Mouse (Mus musculus): Measurements from ENCODE around the gene Zfp652. TPM values are rescaled to one million over a fixed set of nuclear protein-coding genes. Genes with fewer than 3 reads are reported as not detected.

Zfp652 gene
- total and polyA plus RNA-seq, 3 experiments, result 16.1 to 54.4 (median 47.6) TPM

GRCm38 (mm10) chr11:95737811-95738210 is 25.3 kb downstream of the Zfp652 start:
- intact Hi-C loops (cut with DNase I), result no loop called here
- H3K36me3 ChIP-seq (ENCODE audit: control insufficient read depth, insufficient read depth, low read length), result peaks cover 3% of the 10 kb centered on the region; the same call in 1 of the 2 replicates
- H3K27ac ChIP-seq, result no peak overlapping the region
- TF ChIP-seq EP300 (IDR thresholded peaks at IDR 0.05; ENCODE audit: insufficient read depth, low read depth, low read length) (no peak), POLR2A (IDR thresholded peaks at IDR 0.05; ENCODE audit: insufficient read depth, low read depth, low read length) (no peak), CTCF (IDR thresholded peaks at IDR 0.05) (no peak)
- DNase-seq, result peak; percentile 39 to 53
- H3K9ac ChIP-seq (ENCODE audit: low read depth, low read length), result no peak overlapping the region
- WGBS, result 12% methylated on average over 3 of the region's 3 CpGs
- H3K4me3 ChIP-seq, result no peak overlapping the region
- H3K4me1 ChIP-seq (ENCODE audit: control insufficient read depth, insufficient read depth, low read length), result peaks cover 3% of the 10 kb centered on the region
- no peaks in the 10 kb centered on the region for H3K27me3 ChIP-seq (ENCODE audit: control insufficient read depth, insufficient read depth, low read length)
- peaks cover 9% of the 10 kb centered on the region for H3K79me2 ChIP-seq (replicated peaks; ENCODE audit: control insufficient read depth, insufficient read depth, low read length)

- intact Hi-C loops (cut with DNase I), result no loop called here
- Histone ChIP-seq H3K4me3 (no peak overlapping the region), H3K36me3 (ENCODE audit: control insufficient read depth, insufficient read depth, low read length) (no peaks in the 10 kb centered on the region), H3K4me1 (ENCODE audit: control insufficient read depth, insufficient read depth, low read length) (peaks cover 2% of the 10 kb centered on the region; the same call in 1 of the 2 replicates), H3K9ac (ENCODE audit: low read depth, low read length) (no peak overlapping the region), H3K79me2 (replicated peaks; ENCODE audit: control insufficient read depth, insufficient read depth, low read length) (peaks cover 5% of the 10 kb centered on the region), H3K27me3 (ENCODE audit: control insufficient read depth, insufficient read depth, low read length) (no peaks in the 10 kb centered on the region), H3K27ac (no peak overlapping the region)
- WGBS, result 75% methylated on average over 2 of the region's 2 CpGs
- DNase-seq, result no peak
- TF ChIP-seq EP300 (IDR thresholded peaks at IDR 0.05; ENCODE audit: insufficient read depth, low read depth, low read length) (no peak), POLR2A (IDR thresholded peaks at IDR 0.05; ENCODE audit: insufficient read depth, low read depth, low read length) (no peak), CTCF (IDR thresholded peaks at IDR 0.05) (no peak)
Measured at GRCm38 (mm10) chr11:95744521-95744920, 32.0 kb downstream of the Zfp652 start.

- no peaks in the 10 kb centered on the region for H3K27me3 ChIP-seq (ENCODE audit: control insufficient read depth, insufficient read depth, low read length)
- peaks cover 3% of the 10 kb centered on the region for H3K79me2 ChIP-seq (replicated peaks; ENCODE audit: control insufficient read depth, insufficient read depth, low read length)
- TF ChIP-seq EP300 (IDR thresholded peaks at IDR 0.05; ENCODE audit: insufficient read depth, low read depth, low read length) (no peak), POLR2A (IDR thresholded peaks at IDR 0.05; ENCODE audit: insufficient read depth, low read depth, low read length) (no peak), CTCF (IDR thresholded peaks at IDR 0.05) (no peak)
- no peaks in the 10 kb centered on the region for H3K36me3 ChIP-seq (ENCODE audit: control insufficient read depth, insufficient read depth, low read length)
- H3K27ac ChIP-seq, result no peak overlapping the region
- H3K4me1 ChIP-seq (ENCODE audit: control insufficient read depth, insufficient read depth, low read length), result peaks cover 2% of the 10 kb centered on the region; the same call in 1 of the 2 replicates
- intact Hi-C loops (cut with DNase I), result no loop called here
- no peak for DNase-seq
- 71% methylated on average over 4 of the region's 4 CpGs for WGBS
- no peak overlapping the region for H3K4me3 ChIP-seq
- H3K9ac ChIP-seq (ENCODE audit: low read depth, low read length), result no peak overlapping the region
Measured at GRCm38 (mm10) chr11:95746821-95747220, 34.3 kb downstream of the Zfp652 start.

GRCm38 (mm10) chr11:95748331-95748730 is 35.9 kb downstream of the Zfp652 start:
- Histone ChIP-seq H3K27me3 (ENCODE audit: control insufficient read depth, insufficient read depth, low read length) (no peaks in the 10 kb centered on the region), H3K9ac (ENCODE audit: low read depth, low read length) (no peak overlapping the region), H3K4me1 (ENCODE audit: control insufficient read depth, insufficient read depth, low read length) (peaks cover 2% of the 10 kb centered on the region; the same call in 1 of the 2 replicates), H3K4me3 (no peak overlapping the region), H3K36me3 (ENCODE audit: control insufficient read depth, insufficient read depth, low read length) (no peaks in the 10 kb centered on the region), H3K79me2 (replicated peaks; ENCODE audit: control insufficient read depth, insufficient read depth, low read length) (peaks cover 3% of the 10 kb centered on the region), H3K27ac (no peak overlapping the region)
- intact Hi-C loops (cut with DNase I), result no loop called here
- no peak for DNase-seq
- WGBS, result 71% methylated on average over 5 of the region's 5 CpGs
- TF ChIP-seq EP300 (IDR thresholded peaks at IDR 0.05; ENCODE audit: insufficient read depth, low read depth, low read length), result no peak
- TF ChIP-seq POLR2A (IDR thresholded peaks at IDR 0.05; ENCODE audit: insufficient read depth, low read depth, low read length), result no peak
- no peak for TF ChIP-seq CTCF (IDR thresholded peaks at IDR 0.05)

- H3K79me2 ChIP-seq (replicated peaks; ENCODE audit: control insufficient read depth, insufficient read depth, low read length), result peaks cover 3% of the 10 kb centered on the region
- H3K27ac ChIP-seq, result no peak overlapping the region
- no peak for TF ChIP-seq EP300 (IDR thresholded peaks at IDR 0.05; ENCODE audit: insufficient read depth, low read depth, low read length)
- no peak for TF ChIP-seq POLR2A (IDR thresholded peaks at IDR 0.05; ENCODE audit: insufficient read depth, low read depth, low read length)
- no peak for TF ChIP-seq CTCF (IDR thresholded peaks at IDR 0.05)
- H3K4me1 ChIP-seq (ENCODE audit: control insufficient read depth, insufficient read depth, low read length), result peaks cover under 1% of the 10 kb centered on the region; the same call in 1 of the 2 replicates
- no peak overlapping the region for H3K9ac ChIP-seq (ENCODE audit: low read depth, low read length)
- H3K27me3 ChIP-seq (ENCODE audit: control insufficient read depth, insufficient read depth, low read length), result no peaks in the 10 kb centered on the region
- peak in 1 of 2 experiments; percentile 25 for DNase-seq
- 82% methylated on average over 15 of the region's 15 CpGs for WGBS
- H3K4me3 ChIP-seq, result no peak overlapping the region
- intact Hi-C loops (cut with DNase I), result loop anchor here (5.0 kb wide), 1 partner anchor 217 kb away; no protein-coding TSS in a partner anchor
- H3K36me3 ChIP-seq (ENCODE audit: control insufficient read depth, insufficient read depth, low read length), result no peaks in the 10 kb centered on the region
Measured at GRCm38 (mm10) chr11:95749619-95750018, 37.1 kb downstream of the Zfp652 start.

GRCm38 (mm10) chr11:95750995-95751394 is 38.5 kb downstream of the Zfp652 start:
- no peak for TF ChIP-seq POLR2A (IDR thresholded peaks at IDR 0.05; ENCODE audit: insufficient read depth, low read depth, low read length)
- TF ChIP-seq CTCF (IDR thresholded peaks at IDR 0.05), result peak; percentile 92
- TF ChIP-seq EP300 (IDR thresholded peaks at IDR 0.05; ENCODE audit: insufficient read depth, low read depth, low read length), result peak; percentile 89
- WGBS, result 17% methylated on average over 1 of the region's 1 CpGs

More at GRCm38 (mm10) chr11:95750995-95751394, 38.5 kb downstream of the Zfp652 start:
- H3K79me2 ChIP-seq (replicated peaks; ENCODE audit: control insufficient read depth, insufficient read depth, low read length), result peaks cover 2% of the 10 kb centered on the region
- H3K27me3 ChIP-seq (ENCODE audit: control insufficient read depth, insufficient read depth, low read length), result no peaks in the 10 kb centered on the region
- DNase-seq, result peak; percentile 60 to 69
- H3K4me3 ChIP-seq, result no peak overlapping the region
- no peak overlapping the region for H3K27ac ChIP-seq
- H3K36me3 ChIP-seq (ENCODE audit: control insufficient read depth, insufficient read depth, low read length), result no peaks in the 10 kb centered on the region
- H3K9ac ChIP-seq (ENCODE audit: low read depth, low read length), result no peak overlapping the region
- intact Hi-C loops (cut with DNase I), result loop anchor here (1.0 to 5.0 kb wide), 2 partner anchors 65 to 219 kb away; no protein-coding TSS in a partner anchor
- H3K4me1 ChIP-seq (ENCODE audit: control insufficient read depth, insufficient read depth, low read length), result no peaks in the 10 kb centered on the region; the same call in 1 of the 2 replicates

Data from heart, adult 2 months (tissue).